Mouse (Mus musculus) embryonic facial prominence, embryonic 13.5 days (tissue): ENCODE results near the gene Ypel1. TPM values are rescaled to one million over a fixed set of nuclear protein-coding genes. Genes with fewer than 3 reads are reported as not detected.

Source experiments
- ATAC-seq: fragments of 200-750 bp; cut with Nextera tagmentation; 2 replicates; pipeline ENCODE4 v1.8.0; 2017; ENCODE audit warnings: low read depth; ENCODE audit not compliant: insufficient number of reproducible peaks, insufficient read depth, low FRiP score, low TSS enrichment
- H3K27ac ChIP-seq: fragments of 300-500 bp; sonication (generic); 2 replicates; pipeline ENCODE4 v1.5.1; 2015; ENCODE audit warnings: moderate library complexity, mild to moderate bottlenecking, inconsistent platforms
- H3K27me3 ChIP-seq: fragments of 300-500 bp; sonication (generic); 2 replicates; pipeline ENCODE4 v1.6.1; 2015; ENCODE audit warnings: mild to moderate bottlenecking, inconsistent platforms
- H3K36me3 ChIP-seq: fragments of 300-500 bp; sonication (generic); 2 replicates; pipeline ENCODE4 v1.6.1; 2015; ENCODE audit warnings: mild to moderate bottlenecking, inconsistent platforms
- H3K4me1 ChIP-seq: fragments of 300-500 bp; sonication (generic); 2 replicates; pipeline ENCODE4 v1.6.1; 2015; ENCODE audit warnings: inconsistent platforms
- H3K4me2 ChIP-seq: fragments of 300-500 bp; sonication (generic); 2 replicates; pipeline ENCODE4 v1.6.1; 2015; ENCODE audit warnings: moderate library complexity, mild to moderate bottlenecking, inconsistent platforms
- H3K4me3 ChIP-seq: fragments of 300-500 bp; sonication (generic); 2 replicates; pipeline ENCODE4 v1.5.1; 2015; ENCODE audit warnings: mild to moderate bottlenecking, inconsistent platforms
- H3K9ac ChIP-seq: fragments of 300-500 bp; sonication (generic); 2 replicates; pipeline ENCODE4 v1.6.1; 2015; ENCODE audit warnings: mild to moderate bottlenecking, inconsistent platforms
- H3K9me3 ChIP-seq: fragments of 300-500 bp; sonication (generic); 2 replicates; pipeline ENCODE4 v1.6.1; 2016; ENCODE audit warnings: inconsistent platforms
- WGBS: fragments of 180-500 bp; shearing (Covaris S2); methylation state at CpG from one replicate; pipeline ENCODE4 v1.1.7; 2015; ENCODE audit warnings: mixed read lengths; 5-methylcytosine and 5-hydroxymethylcytosine counted together
- polyA plus RNA-seq: library from polyadenylated mRNA; unstranded; fragments of >200 nt; fragmentation: Nextera tagmentation; extraction: Ambion mirVana; gene quantifications from 2 replicates; pipeline ENCODE4 v1.2.1, GENCODE M21; 2015

Ypel1 gene
- polyA plus RNA-seq, 1 experiment from 2014 or later, result 66.3 TPM

DNA sequence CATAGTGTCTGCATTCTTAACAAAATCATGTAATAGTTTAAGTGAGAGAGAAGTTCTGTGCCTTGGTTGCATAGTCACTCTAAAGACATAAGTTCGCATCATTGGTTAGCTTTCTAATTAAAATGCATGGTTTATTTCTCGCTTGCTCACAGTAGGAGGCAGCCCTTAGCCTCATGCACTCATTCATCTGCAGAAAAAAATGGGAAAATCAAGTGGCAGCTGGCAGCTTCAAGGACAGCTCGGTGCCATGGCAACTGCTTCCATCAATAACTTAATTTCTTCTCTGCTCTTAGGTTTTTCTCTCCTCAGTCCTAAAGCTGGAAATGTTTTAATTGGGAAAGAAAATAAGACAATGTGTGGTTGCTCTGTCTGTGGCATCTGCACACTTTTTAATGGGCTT, 13.9 kb upstream of the Ypel1 start:
- no peak for ATAC-seq
- Histone ChIP-seq H3K4me3 (no peak overlapping the region), H3K9ac (no peak overlapping the region), H3K27me3 (no peaks in the 10 kb centered on the region), H3K4me1 (0 out of 2 replicates have a peak, but pooled peaks cover 3% of the 10 kb centered on the region), H3K27ac (no peak overlapping the region), H3K4me2 (no peak overlapping the region), H3K9me3 (no peaks in the 10 kb centered on the region), H3K36me3 (no peaks in the 10 kb centered on the region)
- WGBS, result 72% methylated on average over 3 of the region's 3 CpGs

DNA sequence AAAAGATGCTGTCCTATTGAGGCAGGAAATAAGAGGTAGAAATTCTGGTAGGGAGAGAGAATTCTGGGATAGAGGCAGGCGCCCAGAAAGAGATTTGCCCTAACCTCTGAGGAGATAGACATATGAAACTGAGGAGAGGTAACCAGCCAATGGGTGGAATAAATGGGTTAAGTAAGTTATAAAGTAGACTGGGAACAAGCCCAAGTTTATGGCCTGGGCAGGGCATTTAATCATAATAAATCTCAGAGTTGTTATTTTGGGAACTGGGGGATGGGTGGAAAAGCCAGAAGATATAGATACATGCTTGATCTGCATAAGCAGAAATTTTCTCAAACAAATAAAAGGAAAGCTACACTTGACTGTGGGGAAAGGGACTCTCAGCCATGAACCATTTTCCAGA, 7.2 kb upstream of the Ypel1 start:
- Histone ChIP-seq H3K36me3 (no peaks in the 10 kb centered on the region), H3K27me3 (no peaks in the 10 kb centered on the region), H3K4me3 (no peak overlapping the region), H3K4me2 (no peak overlapping the region), H3K9me3 (no peaks in the 10 kb centered on the region), H3K9ac (no peak overlapping the region), H3K4me1 (no peaks in the 10 kb centered on the region), H3K27ac (no peak overlapping the region)
- no peak for ATAC-seq
- WGBS, result 51% methylated on average over 1 of the region's 1 CpGs

DNA sequence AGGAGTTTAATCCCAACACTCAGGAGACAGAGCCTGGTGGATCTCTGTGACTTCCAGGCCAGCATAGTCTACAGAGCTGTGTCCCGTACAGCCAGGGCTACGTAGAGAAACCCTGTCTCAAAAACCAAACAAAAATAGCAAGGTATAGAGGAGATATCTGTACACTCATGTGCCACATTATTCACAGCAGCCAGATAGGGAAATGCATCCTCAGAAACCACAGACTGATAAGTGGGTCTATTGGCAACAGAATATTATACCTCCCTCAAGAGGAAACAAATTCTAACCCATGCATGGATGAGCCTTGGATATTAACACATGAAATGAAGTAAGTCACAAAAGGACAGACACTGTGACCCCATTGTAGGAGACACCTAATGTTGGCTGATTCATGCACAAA, 1.9 kb upstream of the Ypel1 start:
- no peak overlapping the region for H3K4me2 ChIP-seq
- H3K27me3 ChIP-seq, result no peaks in the 10 kb centered on the region
- WGBS, result 90% methylated on average over 2 of the region's 2 CpGs
- H3K4me1 ChIP-seq, result peaks cover 14% of the 10 kb centered on the region
- H3K4me3 ChIP-seq, result no peak overlapping the region
- no peaks in the 10 kb centered on the region for H3K36me3 ChIP-seq
- no peaks in the 10 kb centered on the region for H3K9me3 ChIP-seq
- H3K9ac ChIP-seq, result no peak overlapping the region
- no peak for ATAC-seq
- no peak overlapping the region for H3K27ac ChIP-seq

DNA sequence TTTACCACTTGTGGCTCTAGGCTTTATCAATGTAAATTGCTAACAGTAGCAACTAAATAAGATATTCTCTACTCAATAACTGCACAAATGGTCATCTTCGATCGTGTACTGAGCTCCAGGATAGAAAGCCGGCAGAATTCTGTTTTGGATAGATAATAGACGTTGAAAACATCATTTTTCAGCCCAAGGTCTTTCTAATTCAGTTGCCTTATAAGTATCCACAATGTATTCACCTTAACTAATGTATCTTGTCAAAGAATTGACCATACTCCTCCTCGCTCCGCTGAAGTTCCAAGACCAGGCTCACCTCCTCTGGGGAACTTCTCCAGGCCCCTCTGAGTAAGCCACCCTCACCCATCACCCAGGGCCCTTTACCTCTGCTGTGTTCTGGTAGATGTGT, 1.2 kb downstream of the Ypel1 start:
- peak overlapping the region; percentile 87 for H3K9ac ChIP-seq
- no peaks in the 10 kb centered on the region for H3K27me3 ChIP-seq
- H3K36me3 ChIP-seq, result peaks cover 15% of the 10 kb centered on the region
- H3K4me1 ChIP-seq, result peaks cover 14% of the 10 kb centered on the region
- no peak overlapping the region for H3K27ac ChIP-seq
- H3K9me3 ChIP-seq, result no peaks in the 10 kb centered on the region
- peak overlapping the region; percentile 78 for H3K4me3 ChIP-seq
- H3K4me2 ChIP-seq, result peak overlapping the region; percentile 75
- 48% methylated on average over 6 of the region's 6 CpGs for WGBS
- no peak for ATAC-seq

GRCm38 (mm10) chr16:17073000-17073399, 3.5 kb downstream of the Ypel1 start:
- Histone ChIP-seq H3K27me3 (no peaks in the 10 kb centered on the region), H3K36me3 (peaks cover 29% of the 10 kb centered on the region), H3K9ac (no peak overlapping the region), H3K4me2 (no peak overlapping the region), H3K27ac (no peak overlapping the region), H3K4me1 (peaks cover 14% of the 10 kb centered on the region), H3K9me3 (no peaks in the 10 kb centered on the region), H3K4me3 (no peak overlapping the region)
- no peak for ATAC-seq
- 94% methylated on average over 7 of the region's 7 CpGs for WGBS

- peaks cover 6% of the 10 kb centered on the region for H3K4me1 ChIP-seq
- WGBS, result 93% methylated on average over 2 of the region's 2 CpGs
- H3K9ac ChIP-seq, result no peak overlapping the region
- H3K27ac ChIP-seq, result no peak overlapping the region
- H3K36me3 ChIP-seq, result peaks cover 50% of the 10 kb centered on the region
- H3K4me3 ChIP-seq, result no peak overlapping the region
- no peaks in the 10 kb centered on the region for H3K27me3 ChIP-seq
- no peak for ATAC-seq
- no peak overlapping the region for H3K4me2 ChIP-seq
- H3K9me3 ChIP-seq, result no peaks in the 10 kb centered on the region
These were observed 6.8 kb downstream of the Ypel1 start for GRCm38 (mm10) chr16:17076301-17076700.

DNA sequence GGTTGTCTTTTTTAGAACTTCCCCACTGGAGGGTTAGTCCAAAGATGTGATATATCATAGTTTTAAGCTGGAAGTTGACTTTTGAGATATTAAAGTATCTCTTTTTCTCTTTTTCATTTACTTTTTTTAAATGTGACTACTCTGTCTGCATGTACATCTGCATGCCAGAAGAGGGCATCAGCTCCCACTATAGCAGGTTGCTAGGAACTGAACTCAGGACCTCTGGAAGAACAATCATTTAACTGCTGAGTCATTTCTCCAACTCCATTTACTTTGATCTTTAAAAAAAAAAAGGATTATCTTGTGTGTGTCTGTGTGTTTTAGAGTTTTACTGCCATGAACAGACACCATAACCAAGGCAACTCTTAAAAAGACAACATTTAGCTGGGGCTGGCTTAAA, 7.4 kb downstream of the Ypel1 start:
- H3K4me1 ChIP-seq, result peaks cover 1% of the 10 kb centered on the region; the same call in 1 of the 2 replicates
- H3K36me3 ChIP-seq, result peaks cover 55% of the 10 kb centered on the region
- ATAC-seq, result no peak

GRCm38 (mm10) chr16:17078101-17078500, 8.6 kb downstream of the Ypel1 start:
- H3K27me3 ChIP-seq, result no peaks in the 10 kb centered on the region
- H3K4me1 ChIP-seq, result no peaks in the 10 kb centered on the region
- no peak overlapping the region for H3K4me2 ChIP-seq
- WGBS, result 82% methylated on average over 7 of the region's 7 CpGs
- no peak overlapping the region for H3K9ac ChIP-seq
- peaks cover 67% of the 10 kb centered on the region for H3K36me3 ChIP-seq
- H3K4me3 ChIP-seq, result no peak overlapping the region
- no peaks in the 10 kb centered on the region for H3K9me3 ChIP-seq
- ATAC-seq, result no peak
- no peak overlapping the region for H3K27ac ChIP-seq

More for the DNA sequence above, 7.4 kb downstream of the Ypel1 start:
- Histone ChIP-seq H3K9ac (no peak overlapping the region), H3K4me3 (no peak overlapping the region), H3K4me2 (no peak overlapping the region), H3K27ac (no peak overlapping the region), H3K27me3 (no peaks in the 10 kb centered on the region), H3K9me3 (no peaks in the 10 kb centered on the region)

GRCm38 (mm10) chr16:17082121-17082792, 12.8 kb downstream of the Ypel1 start:
- Histone ChIP-seq H3K36me3 (peaks cover 86% of the 10 kb centered on the region), H3K27me3 (no peaks in the 10 kb centered on the region), H3K4me2 (no peak overlapping the region), H3K27ac (no peak overlapping the region), H3K4me3 (no peak overlapping the region), H3K4me1 (no peaks in the 10 kb centered on the region), H3K9ac (no peak overlapping the region), H3K9me3 (no peaks in the 10 kb centered on the region)
- WGBS, result 86% methylated on average over 6 of the region's 6 CpGs
- no peak for ATAC-seq

DNA sequence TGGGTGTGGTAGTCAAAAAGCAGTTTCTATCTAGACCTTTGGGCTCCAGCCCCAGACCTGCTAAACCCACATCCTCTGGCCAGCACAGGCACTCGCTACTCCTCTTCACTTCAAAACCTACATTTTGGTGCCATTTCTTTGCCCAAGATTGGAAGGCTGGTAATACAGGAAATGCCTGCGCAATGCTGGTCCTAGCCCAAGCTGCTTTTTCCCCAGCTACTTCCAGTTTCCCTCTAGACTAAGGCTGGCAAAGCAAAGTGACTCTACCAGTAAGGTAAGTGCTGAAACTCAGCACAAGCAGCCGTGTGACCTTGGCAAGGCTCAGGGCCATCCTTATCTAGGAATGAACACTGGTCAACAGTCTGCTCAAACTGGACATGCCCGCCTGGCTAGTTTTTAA, 16.1 kb downstream of the Ypel1 start:
- Histone ChIP-seq H3K9me3 (no peaks in the 10 kb centered on the region), H3K9ac (no peak overlapping the region), H3K27me3 (no peaks in the 10 kb centered on the region), H3K4me2 (no peak overlapping the region), H3K4me1 (no peaks in the 10 kb centered on the region), H3K27ac (no peak overlapping the region), H3K4me3 (no peak overlapping the region), H3K36me3 (peaks cover 98% of the 10 kb centered on the region)
- WGBS, result 87% methylated on average over 4 of the region's 4 CpGs
- ATAC-seq, result no peak

DNA sequence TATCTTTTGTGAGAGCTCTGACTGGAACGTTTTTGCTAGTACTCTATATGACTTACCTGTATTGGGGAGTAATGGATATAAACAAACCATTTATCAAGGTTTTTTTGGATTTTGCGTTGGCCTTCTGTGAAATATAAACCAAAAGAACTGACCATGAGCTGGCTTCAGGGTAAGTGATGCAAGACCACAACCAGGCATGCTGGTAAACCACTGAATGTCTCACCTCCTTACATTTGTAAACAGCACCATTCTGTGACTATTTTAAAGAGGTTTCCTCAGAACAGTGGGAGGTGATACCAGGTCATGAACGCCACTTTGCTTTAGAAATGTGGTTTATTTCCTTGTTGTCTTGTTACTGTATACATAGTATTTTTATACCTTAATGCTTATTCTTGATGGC, 16.7 kb downstream of the Ypel1 start:
- WGBS, result 83% methylated on average over 3 of the region's 3 CpGs
- H3K9me3 ChIP-seq, result no peaks in the 10 kb centered on the region
- H3K4me1 ChIP-seq, result no peaks in the 10 kb centered on the region
- H3K4me2 ChIP-seq, result no peak overlapping the region
- H3K36me3 ChIP-seq, result peaks cover 100% of the 10 kb centered on the region
- no peak overlapping the region for H3K9ac ChIP-seq
- H3K27ac ChIP-seq, result no peak overlapping the region
- no peak overlapping the region for H3K4me3 ChIP-seq
- no peak for ATAC-seq
- H3K27me3 ChIP-seq, result no peaks in the 10 kb centered on the region

- no peak overlapping the region for H3K27ac ChIP-seq
- H3K4me3 ChIP-seq, result no peak overlapping the region
These were observed 17.2 kb downstream of the Ypel1 start for GRCm38 (mm10) chr16:17086669-17087193.

More at GRCm38 (mm10) chr16:17086669-17087193, 17.2 kb downstream of the Ypel1 start:
- H3K4me2 ChIP-seq, result no peak overlapping the region
- no peak for ATAC-seq
- H3K4me1 ChIP-seq, result no peaks in the 10 kb centered on the region
- H3K36me3 ChIP-seq, result peaks cover 99% of the 10 kb centered on the region
- H3K27me3 ChIP-seq, result no peaks in the 10 kb centered on the region
- H3K9ac ChIP-seq, result no peak overlapping the region
- no peaks in the 10 kb centered on the region for H3K9me3 ChIP-seq
- 79% methylated on average over 13 of the region's 13 CpGs for WGBS
